Mouse (Mus musculus): ENCODE data around the gene Phldb2. TPM values are rescaled to one million over a fixed set of nuclear protein-coding genes. Genes with fewer than 3 reads are reported as not detected.

Gene Phldb2
- polyA plus RNA-seq, 1 experiment = 0.04 TPM

- Histone ChIP-seq H3K4me3 (replicated peaks) (no peak overlapping the region), H3K36me3 (replicated peaks; ENCODE audit: low read length) (no peaks in the 10 kb centered on the region), H3K27me3 (replicated peaks) (no peaks in the 10 kb centered on the region), H3K9me3 (no peaks in the 10 kb centered on the region), H3K4me1 (peaks cover 8% of the 10 kb centered on the region; the same call in 1 of the 2 replicates)
- TF ChIP-seq FLI1 (IDR thresholded peaks at IDR 0.05; ENCODE audit: low read length) = no peak
- no peak for TF ChIP-seq GATA1 (IDR thresholded peaks at IDR 0.05; ENCODE audit: borderline replicate concordance, low read length)
These were observed 164.1 kb downstream of the Phldb2 start for GRCm38 (mm10) chr16:45789311-45789710.

- H3K4me3 ChIP-seq (replicated peaks) = no peak overlapping the region
- peaks cover 8% of the 10 kb centered on the region; the same call in 1 of the 2 replicates for H3K4me1 ChIP-seq
- no peaks in the 10 kb centered on the region for H3K27me3 ChIP-seq (replicated peaks)
- H3K9me3 ChIP-seq = no peaks in the 10 kb centered on the region
- no peaks in the 10 kb centered on the region for H3K36me3 ChIP-seq (replicated peaks; ENCODE audit: low read length)
- TF ChIP-seq FLI1 (IDR thresholded peaks at IDR 0.05; ENCODE audit: low read length) (no peak), GATA1 (IDR thresholded peaks at IDR 0.05; ENCODE audit: borderline replicate concordance, low read length) (no peak)
These were observed 165.7 kb downstream of the Phldb2 start for GRCm38 (mm10) chr16:45787650-45788049.

GRCm38 (mm10) chr16:45786639-45787038 is 166.8 kb downstream of the Phldb2 start:
- Histone ChIP-seq H3K9me3 (no peaks in the 10 kb centered on the region), H3K36me3 (replicated peaks; ENCODE audit: low read length) (no peaks in the 10 kb centered on the region), H3K4me3 (replicated peaks) (no peak overlapping the region), H3K27me3 (replicated peaks) (no peaks in the 10 kb centered on the region), H3K4me1 (peaks cover 8% of the 10 kb centered on the region; the same call in 1 of the 2 replicates)
- TF ChIP-seq FLI1 (IDR thresholded peaks at IDR 0.05; ENCODE audit: low read length) (no peak), GATA1 (IDR thresholded peaks at IDR 0.05; ENCODE audit: borderline replicate concordance, low read length) (no peak)

GRCm38 (mm10) chr16:45780001-45780400 is 173.4 kb downstream of the Phldb2 start:
- Histone ChIP-seq H3K9me3 (no peaks in the 10 kb centered on the region), H3K4me3 (replicated peaks) (no peak overlapping the region), H3K4me1 (no peaks in the 10 kb centered on the region), H3K36me3 (replicated peaks; ENCODE audit: low read length) (no peaks in the 10 kb centered on the region), H3K27me3 (replicated peaks) (no peaks in the 10 kb centered on the region)
- TF ChIP-seq GATA1 (IDR thresholded peaks at IDR 0.05; ENCODE audit: borderline replicate concordance, low read length) = no peak
- TF ChIP-seq FLI1 (IDR thresholded peaks at IDR 0.05; ENCODE audit: low read length) = no peak

- no peaks in the 10 kb centered on the region for H3K27me3 ChIP-seq (replicated peaks)
- no peak overlapping the region for H3K4me3 ChIP-seq (replicated peaks)
- no peaks in the 10 kb centered on the region for H3K4me1 ChIP-seq
- H3K36me3 ChIP-seq (replicated peaks; ENCODE audit: low read length) = no peaks in the 10 kb centered on the region
- no peaks in the 10 kb centered on the region for H3K9me3 ChIP-seq
- TF ChIP-seq GATA1 (IDR thresholded peaks at IDR 0.05; ENCODE audit: borderline replicate concordance, low read length) (no peak), FLI1 (IDR thresholded peaks at IDR 0.05; ENCODE audit: low read length) (no peak)
These were observed 178.6 kb downstream of the Phldb2 start for GRCm38 (mm10) chr16:45774813-45775212.

GRCm38 (mm10) chr16:45770914-45771313 is 182.5 kb downstream of the Phldb2 start:
- H3K36me3 ChIP-seq (replicated peaks; ENCODE audit: low read length) = no peaks in the 10 kb centered on the region
- no peaks in the 10 kb centered on the region for H3K9me3 ChIP-seq
- no peaks in the 10 kb centered on the region for H3K27me3 ChIP-seq (replicated peaks)
- no peaks in the 10 kb centered on the region for H3K4me1 ChIP-seq
- H3K4me3 ChIP-seq (replicated peaks) = no peak overlapping the region
- TF ChIP-seq GATA1 (IDR thresholded peaks at IDR 0.05; ENCODE audit: borderline replicate concordance, low read length) (no peak), FLI1 (IDR thresholded peaks at IDR 0.05; ENCODE audit: low read length) (no peak)

- Histone ChIP-seq H3K36me3 (replicated peaks; ENCODE audit: low read length) (no peaks in the 10 kb centered on the region), H3K9me3 (no peaks in the 10 kb centered on the region), H3K4me1 (no peaks in the 10 kb centered on the region), H3K4me3 (replicated peaks) (no peak overlapping the region), H3K27me3 (replicated peaks) (no peaks in the 10 kb centered on the region)
- TF ChIP-seq GATA1 (IDR thresholded peaks at IDR 0.05; ENCODE audit: borderline replicate concordance, low read length) (no peak), FLI1 (IDR thresholded peaks at IDR 0.05; ENCODE audit: low read length) (no peak)
These were observed 185.4 kb downstream of the Phldb2 start for GRCm38 (mm10) chr16:45767853-45768640.

- Histone ChIP-seq H3K4me1 (no peaks in the 10 kb centered on the region), H3K36me3 (replicated peaks; ENCODE audit: low read length) (no peaks in the 10 kb centered on the region)
- TF ChIP-seq GATA1 (IDR thresholded peaks at IDR 0.05; ENCODE audit: borderline replicate concordance, low read length) = no peak
- TF ChIP-seq FLI1 (IDR thresholded peaks at IDR 0.05; ENCODE audit: low read length) = no peak
These were observed 186.0 kb downstream of the Phldb2 start for GRCm38 (mm10) chr16:45767434-45767833.

GRCm38 (mm10) chr16:45765801-45766494 is 187.4 kb downstream of the Phldb2 start:
- no peak overlapping the region for H3K4me3 ChIP-seq (replicated peaks)
- TF ChIP-seq GATA1 (IDR thresholded peaks at IDR 0.05; ENCODE audit: borderline replicate concordance, low read length) (no peak), FLI1 (IDR thresholded peaks at IDR 0.05; ENCODE audit: low read length) (no peak)
- H3K4me1 ChIP-seq = no peaks in the 10 kb centered on the region

More at GRCm38 (mm10) chr16:45767434-45767833, 186.0 kb downstream of the Phldb2 start:
- no peak overlapping the region for H3K4me3 ChIP-seq (replicated peaks)
- H3K9me3 ChIP-seq = no peaks in the 10 kb centered on the region
- H3K27me3 ChIP-seq (replicated peaks) = no peaks in the 10 kb centered on the region

GRCm38 (mm10) chr16:45765102-45765501 is 188.3 kb downstream of the Phldb2 start:
- TF ChIP-seq FLI1 (IDR thresholded peaks at IDR 0.05; ENCODE audit: low read length) = no peak
- no peak for TF ChIP-seq GATA1 (IDR thresholded peaks at IDR 0.05; ENCODE audit: borderline replicate concordance, low read length)
- Histone ChIP-seq H3K9me3 (no peaks in the 10 kb centered on the region), H3K4me3 (replicated peaks) (no peak overlapping the region), H3K36me3 (replicated peaks; ENCODE audit: low read length) (no peaks in the 10 kb centered on the region), H3K4me1 (no peaks in the 10 kb centered on the region), H3K27me3 (replicated peaks) (no peaks in the 10 kb centered on the region)

More at GRCm38 (mm10) chr16:45765801-45766494, 187.4 kb downstream of the Phldb2 start:
- Histone ChIP-seq H3K36me3 (replicated peaks; ENCODE audit: low read length) (no peaks in the 10 kb centered on the region), H3K9me3 (no peaks in the 10 kb centered on the region), H3K27me3 (replicated peaks) (no peaks in the 10 kb centered on the region)
